ENCODE assay signal across 19 mouse cellular contexts in genomic region chr17:45797121-45797520, GRCm38 (mm10).
"Had no signal": no experiment of that assay in that cellular context is flagged by ENCODE, and none has a peak within 500 bp of the region (broad histone marks: within the 10 kb centered on the region; RNA-seq: fewer than 3 reads in every experiment).

No protein-coding gene starts in this region.

- H3K27ac ChIP-seq: kidney, embryonic 15.5 days; left cerebral cortex, adult 2 months; liver, embryonic 13.5 days; macrophage; midbrain, embryonic 12.5 days; midbrain, embryonic 15.5 days; neural tube, embryonic 12.5 days; neural tube, embryonic 15.5 days; stomach, embryonic 15.5 days had no signal

- H3K4me3 ChIP-seq: kidney, embryonic 15.5 days; left cerebral cortex, adult 2 months; liver, embryonic 13.5 days; midbrain, embryonic 12.5 days; midbrain, embryonic 15.5 days; neural tube, embryonic 12.5 days; neural tube, embryonic 15.5 days; stomach, embryonic 15.5 days had no signal

- DNase-seq: kidney, adult 18-20 months; kidney, postnatal 10 days; kidney, postnatal 36 days; layer of hippocampus, postnatal 36 days; liver, embryonic 13.5 days; lung, embryonic 14.5 days; retina, postnatal 1 day; right cerebral cortex, postnatal 25 days; spleen, adult 18-20 months; thymus, postnatal 25 days had no signal

- H3K9me3 ChIP-seq: liver, embryonic 13.5 days; midbrain, embryonic 12.5 days; midbrain, embryonic 15.5 days; neural tube, embryonic 15.5 days; stomach, embryonic 15.5 days had no signal

- ATAC-seq: lung, postnatal 0 days; midbrain, embryonic 15.5 days had no signal

- H3K9ac ChIP-seq: kidney, embryonic 15.5 days; liver, embryonic 13.5 days; lung, embryonic 14.5 days; midbrain, embryonic 12.5 days; midbrain, embryonic 15.5 days; neural tube, embryonic 12.5 days; neural tube, embryonic 15.5 days; stomach, embryonic 15.5 days had no signal

- H3K4me1 ChIP-seq: liver, embryonic 13.5 days; midbrain, embryonic 12.5 days; midbrain, embryonic 15.5 days; neural tube, embryonic 12.5 days; neural tube, embryonic 15.5 days; stomach, embryonic 15.5 days had no signal

- H3K4me2 ChIP-seq: kidney, embryonic 15.5 days; liver, embryonic 13.5 days; lung, embryonic 14.5 days; midbrain, embryonic 12.5 days; midbrain, embryonic 15.5 days; neural tube, embryonic 12.5 days; neural tube, embryonic 15.5 days; stomach, embryonic 15.5 days had no signal

- H3K27me3 ChIP-seq: kidney, embryonic 15.5 days; liver, embryonic 13.5 days; midbrain, embryonic 12.5 days; midbrain, embryonic 15.5 days; neural tube, embryonic 12.5 days; neural tube, embryonic 15.5 days; stomach, embryonic 15.5 days had no signal

- H3K36me3 ChIP-seq: kidney, embryonic 15.5 days; liver, embryonic 13.5 days; midbrain, embryonic 12.5 days; midbrain, embryonic 15.5 days; neural tube, embryonic 12.5 days; neural tube, embryonic 15.5 days; stomach, embryonic 15.5 days had no signal
